Mouse (Mus musculus): ENCODE data around the gene Catsper4. TPM values are rescaled to one million over a fixed set of nuclear protein-coding genes. Genes with fewer than 3 reads are reported as not detected.
"Not testable (repeated sequence)": the region's sequence is repeated elsewhere in the genome, so short reads cannot be mapped to it uniquely, and the experiment has no call there.

Catsper4 gene
- not detected in 2 replicates for polyA plus RNA-seq (2014; fragmentation: Nextera tagmentation; extraction: Ambion mirVana)

DNA sequence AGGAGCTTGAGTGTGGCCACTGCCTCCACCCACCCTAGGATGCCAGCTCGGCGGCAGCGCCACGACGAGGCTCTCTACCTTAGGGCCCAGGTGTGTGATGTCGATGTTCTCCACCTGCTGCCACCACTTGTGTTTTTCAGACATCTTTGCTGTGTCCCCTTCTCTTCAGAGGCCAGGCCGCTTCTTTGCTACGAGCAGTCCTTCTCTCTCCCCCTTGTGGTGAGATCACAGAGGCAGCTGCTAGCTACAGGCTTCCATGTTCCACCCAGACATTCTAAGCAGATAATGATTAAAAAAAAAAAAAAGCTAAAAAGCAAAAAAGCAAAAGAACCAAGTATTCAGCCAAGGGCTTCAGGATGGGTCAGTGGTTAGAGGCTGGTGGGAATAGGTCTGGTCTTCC is at the start of gene Catsper4:
Gene Catsper4 (minus strand): TSS at position 190 of the 400 bp plus-strand sequence.
- no peaks in the 10 kb centered on the region for H3K27me3 ChIP-seq (ENCODE audit: control insufficient read depth, insufficient read depth, low read length)
- 74% methylated on average over 8 of the region's 8 CpGs for WGBS
- ATAC-seq (replicated peaks; ENCODE audit: low FRiP score) (no peak), DNase-seq (ENCODE audit: low spot score) (no peak)
- no peaks in the 10 kb centered on the region for H3K9me3 ChIP-seq (ENCODE audit: control insufficient read depth, low read length)
- H3K4me2 ChIP-seq (ENCODE audit: low read depth, low read length, severe bottlenecking), result no peak within 1 kb of the TSS
- no peak within 1 kb of the TSS for H3K27ac ChIP-seq (ENCODE audit: low read depth, low read length)
- H3K9ac ChIP-seq (ENCODE audit: low read length), result no peak within 1 kb of the TSS
- H3K4me3 ChIP-seq (ENCODE audit: low read depth, low read length), result no peak within 1 kb of the TSS
- no peaks in the 10 kb centered on the region for H3K4me1 ChIP-seq (replicated peaks; ENCODE audit: control insufficient read depth, insufficient read depth, low read length)
- no peaks in the 10 kb centered on the region for H3K36me3 ChIP-seq (ENCODE audit: control insufficient read depth, insufficient read depth, low read length)

DNA sequence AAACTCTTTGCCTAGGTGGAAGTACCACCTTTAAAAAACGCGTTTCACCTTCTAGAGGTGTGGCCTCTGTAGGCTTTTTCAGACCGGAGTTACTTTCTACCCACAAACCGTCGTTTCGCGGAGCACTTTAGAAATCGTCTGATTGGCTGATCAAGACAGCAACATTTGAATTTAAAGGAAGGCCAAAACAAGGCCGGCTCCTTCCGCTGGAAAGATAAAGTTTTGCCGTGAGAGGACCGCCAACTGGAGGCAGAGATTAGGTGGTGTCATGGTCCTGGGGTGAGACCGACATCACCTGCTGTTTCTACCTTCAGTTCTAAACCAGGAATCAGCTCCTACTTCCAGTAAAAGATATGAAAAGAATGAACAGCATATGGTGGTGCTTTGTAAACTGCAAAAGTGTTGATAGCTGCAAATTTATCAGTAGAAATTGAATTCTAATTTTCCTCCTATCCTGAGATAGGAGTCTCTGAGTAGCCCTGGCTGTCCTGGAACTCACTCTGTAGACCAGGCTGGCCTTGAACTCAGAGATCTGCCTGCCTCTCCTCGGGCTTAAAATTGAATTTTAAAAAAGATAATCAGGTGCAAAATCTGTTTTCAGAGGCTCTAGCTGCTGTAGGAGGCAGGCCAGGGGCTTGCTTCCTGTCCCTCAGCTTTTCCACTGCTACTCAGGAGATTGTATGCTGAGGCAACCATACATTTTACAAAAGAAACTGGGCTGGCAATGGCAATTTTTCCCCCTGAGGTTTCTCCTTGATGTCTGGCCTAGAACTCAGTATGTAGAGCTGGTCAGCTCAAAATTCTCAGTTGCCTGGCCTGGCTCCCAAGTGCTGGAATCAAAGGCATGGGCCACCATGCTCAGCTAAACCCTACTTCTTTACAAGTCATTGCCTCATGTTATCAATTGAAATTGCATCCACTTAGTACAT is 46.5 kb upstream of the Catsper4 start:
- H3K9me3 ChIP-seq (ENCODE audit: control insufficient read depth, low read length), result no peaks in the 10 kb centered on the region
- H3K36me3 ChIP-seq (ENCODE audit: control insufficient read depth, insufficient read depth, low read length), result peaks cover under 1% of the 10 kb centered on the region; the same call in 1 of the 2 replicates
- DNase-seq (ENCODE audit: low spot score) (no peak), ATAC-seq (replicated peaks; ENCODE audit: low FRiP score) (no peak)
- H3K27me3 ChIP-seq (ENCODE audit: control insufficient read depth, insufficient read depth, low read length), result no peaks in the 10 kb centered on the region
- H3K4me3 ChIP-seq (ENCODE audit: low read depth, low read length), result no peak overlapping the region
- no peaks in the 10 kb centered on the region; the same call in 1 of the 2 replicates for H3K4me1 ChIP-seq (replicated peaks; ENCODE audit: control insufficient read depth, insufficient read depth, low read length)
- no peak overlapping the region for H3K9ac ChIP-seq (ENCODE audit: low read length)
- H3K27ac ChIP-seq (ENCODE audit: low read depth, low read length), result no peak overlapping the region
- H3K4me2 ChIP-seq (ENCODE audit: low read depth, low read length, severe bottlenecking), result peak overlapping the region; percentile 19; the same call in 1 of the 2 replicates
- 8% methylated on average over 14 of the region's 14 CpGs for WGBS

DNA sequence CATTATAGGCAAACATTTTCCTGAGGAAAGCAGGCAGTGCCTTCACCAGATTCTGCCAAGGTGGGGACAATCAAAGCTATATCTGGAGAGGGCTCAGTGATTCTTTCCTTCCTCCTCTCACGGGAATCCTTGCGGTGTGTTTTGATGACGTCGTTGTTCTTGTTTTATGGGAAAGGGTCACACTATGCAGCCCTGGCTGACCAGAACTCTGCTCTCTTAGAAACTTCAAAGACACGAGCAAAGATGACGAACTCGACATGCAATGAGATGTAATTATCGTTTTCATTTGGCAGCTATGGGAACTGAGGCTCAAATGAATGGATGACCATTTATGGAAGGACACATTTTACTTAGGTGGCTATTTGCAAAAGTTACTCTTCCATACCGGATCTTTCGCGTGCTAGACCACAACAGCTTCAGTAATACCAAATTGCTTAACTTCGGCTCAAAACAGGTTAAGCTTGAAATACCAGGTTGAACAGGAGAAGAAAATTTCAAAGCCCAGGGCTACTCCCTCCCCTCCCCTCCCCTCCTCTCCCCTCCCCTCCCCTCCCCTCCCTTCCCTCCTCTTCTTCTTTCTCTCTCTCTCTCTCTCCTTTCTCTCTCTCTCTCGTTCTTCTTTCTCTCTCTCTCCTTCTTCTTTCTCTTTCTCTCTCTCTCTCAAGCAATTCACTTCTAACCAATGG is 45.7 kb upstream of the Catsper4 start:
- Histone ChIP-seq H3K9me3 (ENCODE audit: control insufficient read depth, low read length) (no peaks in the 10 kb centered on the region), H3K4me3 (ENCODE audit: low read depth, low read length) (no peak overlapping the region), H3K4me1 (replicated peaks; ENCODE audit: control insufficient read depth, insufficient read depth, low read length) (no peaks in the 10 kb centered on the region; the same call in 1 of the 2 replicates), H3K9ac (ENCODE audit: low read length) (no peak overlapping the region), H3K27ac (ENCODE audit: low read depth, low read length) (no peak overlapping the region), H3K4me2 (ENCODE audit: low read depth, low read length, severe bottlenecking) (peak overlapping the region; percentile 19; the same call in 1 of the 2 replicates), H3K27me3 (ENCODE audit: control insufficient read depth, insufficient read depth, low read length) (no peaks in the 10 kb centered on the region), H3K36me3 (ENCODE audit: control insufficient read depth, insufficient read depth, low read length) (no peaks in the 10 kb centered on the region; the same call in 1 of the 2 replicates)
- ATAC-seq (replicated peaks; ENCODE audit: low FRiP score) (no peak), DNase-seq (ENCODE audit: low spot score) (no peak)
- WGBS, result 37% methylated on average over 12 of the region's 13 CpGs

DNA sequence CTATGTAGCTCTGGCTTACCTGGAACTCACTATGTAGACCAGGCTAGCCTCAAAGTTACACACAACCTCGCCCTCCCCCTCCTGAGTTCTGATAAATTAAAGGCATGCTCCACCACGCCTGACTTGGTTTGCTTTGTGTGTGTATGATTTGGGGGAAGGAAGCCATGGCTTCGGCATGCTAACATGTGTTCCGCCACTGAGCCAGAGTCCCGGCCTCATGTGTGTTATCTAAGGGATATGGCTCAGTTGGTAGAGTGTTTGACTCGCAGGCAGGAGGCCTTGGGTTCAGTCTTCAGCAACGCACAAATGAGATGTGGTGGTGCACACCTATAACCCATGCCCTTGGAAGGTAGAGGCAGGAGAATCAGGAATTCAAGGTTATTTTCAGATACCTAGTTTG is 44.8 kb upstream of the Catsper4 start:
- H3K36me3 ChIP-seq (ENCODE audit: control insufficient read depth, insufficient read depth, low read length), result no peaks in the 10 kb centered on the region
- ATAC-seq (replicated peaks; ENCODE audit: low FRiP score) (no peak), DNase-seq (ENCODE audit: low spot score) (no peak)
- no peaks in the 10 kb centered on the region for H3K27me3 ChIP-seq (ENCODE audit: control insufficient read depth, insufficient read depth, low read length)
- 85% methylated on average over 7 of the region's 7 CpGs for WGBS
- no peak overlapping the region for H3K4me2 ChIP-seq (ENCODE audit: low read depth, low read length, severe bottlenecking)
- no peak overlapping the region for H3K27ac ChIP-seq (ENCODE audit: low read depth, low read length)
- H3K4me1 ChIP-seq (replicated peaks; ENCODE audit: control insufficient read depth, insufficient read depth, low read length), result no peaks in the 10 kb centered on the region; the same call in 1 of the 2 replicates
- no peak overlapping the region for H3K4me3 ChIP-seq (ENCODE audit: low read depth, low read length)
- H3K9ac ChIP-seq (ENCODE audit: low read length), result no peak overlapping the region
- no peaks in the 10 kb centered on the region for H3K9me3 ChIP-seq (ENCODE audit: control insufficient read depth, low read length)

DNA sequence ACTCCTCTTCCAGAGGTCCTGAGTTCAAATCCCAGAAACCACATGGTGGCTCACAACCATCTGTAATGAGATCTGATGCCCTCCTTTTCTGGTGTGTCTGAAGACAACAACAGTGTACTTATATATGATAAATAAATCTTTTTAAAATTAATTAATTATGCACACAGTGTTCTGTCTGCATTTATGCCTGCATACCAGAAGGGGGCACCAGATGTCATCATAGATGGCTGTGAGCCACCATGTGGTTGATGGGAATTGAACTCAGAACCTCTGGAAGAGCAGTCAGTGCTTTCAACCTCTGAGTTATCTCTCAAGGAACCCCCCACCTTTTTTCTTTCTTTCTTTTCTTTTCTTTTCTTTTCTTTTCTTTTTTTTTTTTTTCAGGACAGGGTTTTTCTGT is 42.4 kb upstream of the Catsper4 start:
- H3K36me3 ChIP-seq (ENCODE audit: control insufficient read depth, insufficient read depth, low read length); H3K9ac ChIP-seq (ENCODE audit: low read length); H3K4me2 ChIP-seq (ENCODE audit: low read depth, low read length, severe bottlenecking); H3K4me1 ChIP-seq (replicated peaks; ENCODE audit: control insufficient read depth, insufficient read depth, low read length); H3K27ac ChIP-seq (ENCODE audit: low read depth, low read length); H3K27me3 ChIP-seq (ENCODE audit: control insufficient read depth, insufficient read depth, low read length); H3K4me3 ChIP-seq (ENCODE audit: low read depth, low read length); ATAC-seq (replicated peaks; ENCODE audit: low FRiP score); H3K9me3 ChIP-seq (ENCODE audit: control insufficient read depth, low read length); DNase-seq (ENCODE audit: low spot score): not testable (repeated sequence)

DNA sequence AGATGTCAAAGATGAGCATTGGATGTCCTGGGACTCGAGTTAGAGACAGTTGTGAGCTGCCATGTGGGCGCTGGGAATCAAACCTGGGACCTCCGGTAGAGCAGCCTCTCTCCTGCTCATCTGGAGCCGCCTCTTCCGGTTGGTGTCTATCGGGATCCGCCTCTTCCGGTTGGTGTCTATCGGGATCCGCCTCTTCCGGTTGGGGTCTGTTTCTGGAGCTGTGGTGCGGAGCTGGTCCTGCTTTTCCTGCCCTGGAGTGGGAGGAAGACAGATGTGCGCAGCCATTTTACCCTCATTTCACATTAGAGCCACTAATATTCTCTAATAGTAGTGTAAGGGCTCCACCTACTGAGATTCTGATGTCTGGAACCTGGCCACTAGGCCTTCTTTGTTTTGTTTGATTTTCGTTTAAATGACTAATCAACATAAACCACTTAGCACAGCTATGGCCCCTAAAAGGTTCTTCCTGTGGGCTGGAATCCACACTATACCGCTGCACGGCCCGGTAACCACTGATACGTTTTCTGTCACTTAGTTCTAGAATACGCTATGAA is 41.0 kb upstream of the Catsper4 start:
- H3K9me3 ChIP-seq (ENCODE audit: control insufficient read depth, low read length), result no peaks in the 10 kb centered on the region
- WGBS, result 90% methylated on average over 19 of the region's 19 CpGs
- no peak overlapping the region for H3K9ac ChIP-seq (ENCODE audit: low read length)
- ATAC-seq (replicated peaks; ENCODE audit: low FRiP score), result no peak
- H3K27me3 ChIP-seq (ENCODE audit: control insufficient read depth, insufficient read depth, low read length), result no peaks in the 10 kb centered on the region
- no peaks in the 10 kb centered on the region for H3K36me3 ChIP-seq (ENCODE audit: control insufficient read depth, insufficient read depth, low read length)
- DNase-seq (ENCODE audit: low spot score), result no peak
- no peaks in the 10 kb centered on the region for H3K4me1 ChIP-seq (replicated peaks; ENCODE audit: control insufficient read depth, insufficient read depth, low read length)
- H3K4me3 ChIP-seq (ENCODE audit: low read depth, low read length), result no peak overlapping the region
- H3K4me2 ChIP-seq (ENCODE audit: low read depth, low read length, severe bottlenecking), result no peak overlapping the region
- H3K27ac ChIP-seq (ENCODE audit: low read depth, low read length), result no peak overlapping the region

DNA sequence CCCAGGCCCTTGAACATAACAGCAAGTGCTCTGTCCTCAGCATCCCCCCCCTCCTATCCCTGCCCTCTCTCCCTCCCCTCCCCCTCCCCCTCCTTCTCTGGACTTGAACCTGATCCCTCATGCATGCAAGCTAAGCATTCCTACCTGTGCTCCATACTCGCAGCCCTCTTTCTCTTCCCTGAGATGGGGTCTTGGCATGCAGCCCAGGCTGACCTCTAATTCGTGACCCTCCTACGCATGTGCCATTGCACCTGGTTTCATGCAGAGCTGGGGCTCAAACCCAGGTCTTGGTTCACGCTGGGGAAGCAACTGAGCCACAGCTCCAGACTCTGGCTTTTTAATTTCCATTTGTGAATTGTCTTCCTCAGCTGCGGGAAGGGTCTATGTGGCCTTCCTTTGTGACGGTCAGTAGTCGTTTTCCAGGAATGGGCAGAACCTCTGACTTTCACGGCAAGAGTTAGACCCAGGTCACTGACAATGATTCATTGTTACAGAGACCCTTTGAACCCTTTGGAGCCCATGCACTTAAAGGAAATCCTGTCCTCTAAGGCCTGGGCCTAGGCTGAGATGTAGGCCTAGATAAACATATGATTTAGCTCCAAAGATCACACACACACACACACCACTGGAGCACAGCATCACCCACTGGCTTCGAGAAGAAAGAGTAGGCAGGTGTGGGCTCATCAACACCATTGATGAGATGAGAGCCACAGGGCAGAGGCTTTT is 38.8 kb upstream of the Catsper4 start:
- Histone ChIP-seq H3K4me1 (replicated peaks; ENCODE audit: control insufficient read depth, insufficient read depth, low read length) (no peaks in the 10 kb centered on the region), H3K27ac (ENCODE audit: low read depth, low read length) (no peak overlapping the region), H3K4me3 (ENCODE audit: low read depth, low read length) (no peak overlapping the region), H3K9me3 (ENCODE audit: control insufficient read depth, low read length) (no peaks in the 10 kb centered on the region), H3K4me2 (ENCODE audit: low read depth, low read length, severe bottlenecking) (no peak overlapping the region), H3K9ac (ENCODE audit: low read length) (no peak overlapping the region), H3K27me3 (ENCODE audit: control insufficient read depth, insufficient read depth, low read length) (no peaks in the 10 kb centered on the region), H3K36me3 (ENCODE audit: control insufficient read depth, insufficient read depth, low read length) (no peaks in the 10 kb centered on the region)
- ATAC-seq (replicated peaks; ENCODE audit: low FRiP score), result no peak
- no peak for DNase-seq (ENCODE audit: low spot score)
- WGBS, result 69% methylated on average over 9 of the region's 9 CpGs

DNA sequence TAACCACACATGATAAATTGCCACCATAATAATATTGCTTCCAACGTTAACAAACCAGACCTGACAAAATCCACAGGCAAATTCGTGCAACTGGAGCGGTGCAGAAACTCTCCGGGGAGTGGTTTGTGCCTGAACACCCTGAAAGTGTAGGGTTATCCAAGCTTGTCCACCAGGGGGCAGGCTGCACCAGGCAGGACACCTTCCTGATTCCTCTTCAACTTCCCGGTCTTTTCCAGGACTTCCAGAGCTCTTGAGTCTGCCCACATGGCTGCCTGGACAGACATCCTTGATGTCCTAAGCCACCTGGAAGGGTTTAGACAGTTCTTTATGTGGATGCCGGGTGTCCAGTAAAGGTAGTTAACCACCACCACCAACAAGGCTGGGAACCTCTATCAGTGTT is 36.0 kb upstream of the Catsper4 start:
- Histone ChIP-seq H3K4me1 (replicated peaks; ENCODE audit: control insufficient read depth, insufficient read depth, low read length) (no peaks in the 10 kb centered on the region), H3K9me3 (ENCODE audit: control insufficient read depth, low read length) (no peaks in the 10 kb centered on the region), H3K27ac (ENCODE audit: low read depth, low read length) (no peak overlapping the region), H3K27me3 (ENCODE audit: control insufficient read depth, insufficient read depth, low read length) (no peaks in the 10 kb centered on the region), H3K9ac (ENCODE audit: low read length) (no peak overlapping the region), H3K4me2 (ENCODE audit: low read depth, low read length, severe bottlenecking) (no peak overlapping the region), H3K36me3 (ENCODE audit: control insufficient read depth, insufficient read depth, low read length) (no peaks in the 10 kb centered on the region), H3K4me3 (ENCODE audit: low read depth, low read length) (no peak overlapping the region)
- ATAC-seq (replicated peaks; ENCODE audit: low FRiP score) (no peak), DNase-seq (ENCODE audit: low spot score) (peak; percentile 80)
- 39% methylated on average over 6 of the region's 6 CpGs for WGBS
